Mouse (Mus musculus) forebrain, embryonic 11.5 days (tissue): ENCODE measurements at regions not wholly inside any gene's neighbourhood (a gene's known extent, or its start where the extent isn't known, plus 50 kb on each side); places are given as distances from the start of the nearest gene placed in this dataset.
"Not testable (repeated sequence)": the region's sequence is repeated elsewhere in the genome, so short reads cannot be mapped to it uniquely, and the experiment has no call there.

Source experiments
- ATAC-seq: fragments of 200-750 bp; cut with Nextera tagmentation; replicated peaks from 2 replicates; pipeline ENCODE4 v1.8.0; 2017; ENCODE audit warnings: moderate TSS enrichment; ENCODE audit not compliant: low FRiP score
- DNase-seq: peaks from one replicate; pipeline ENCODE4 v3.0.0-alpha.2; 2017; ENCODE audit warnings: low spot score
- H3K27ac ChIP-seq: fragments of 300-500 bp; sonication (generic); 2 replicates; pipeline ENCODE4 v1.5.1; 2014; ENCODE audit warnings: low read depth, low read length
- H3K27me3 ChIP-seq: fragments of 300-500 bp; sonication (generic); 2 replicates; pipeline ENCODE4 v1.6.1; 2014; ENCODE audit warnings: mild to moderate bottlenecking, low read length, mixed read lengths; ENCODE audit not compliant: control insufficient read depth, insufficient read depth
- H3K36me3 ChIP-seq: fragments of 300-500 bp; sonication (generic); 2 replicates; pipeline ENCODE4 v1.6.1; 2014; ENCODE audit warnings: mild to moderate bottlenecking, low read length, moderate library complexity, mixed read lengths; ENCODE audit not compliant: control insufficient read depth, insufficient read depth
- H3K4me1 ChIP-seq: fragments of 300-500 bp; sonication (generic); replicated peaks from 2 replicates; pipeline ENCODE4 v1.6.1; 2014; ENCODE audit warnings: low read length, mixed read lengths; ENCODE audit not compliant: control insufficient read depth, insufficient read depth
- H3K4me2 ChIP-seq: fragments of 300-500 bp; sonication (generic); 2 replicates; pipeline ENCODE4 v1.6.1; 2014; ENCODE audit warnings: low read depth, mild to moderate bottlenecking, low read length, moderate library complexity, mixed read lengths; ENCODE audit not compliant: severe bottlenecking
- H3K4me3 ChIP-seq: fragments of 300-500 bp; sonication (generic); 2 replicates; pipeline ENCODE4 v1.5.1; 2014; ENCODE audit warnings: low read depth, low read length
- H3K9ac ChIP-seq: fragments of 300-500 bp; sonication (generic); 2 replicates; pipeline ENCODE4 v1.6.1; 2014; ENCODE audit warnings: low read length
- H3K9me3 ChIP-seq: fragments of 300-500 bp; sonication (generic); 2 replicates; pipeline ENCODE4 v1.6.1; 2016; ENCODE audit warnings: low read length, mixed read lengths; ENCODE audit not compliant: control insufficient read depth
- WGBS: fragments of 180-500 bp; shearing (Covaris S2); extraction: QIAGEN DNeasy Blood & Tissue Kit; methylation state at CpG from one replicate; pipeline ENCODE4 v1.1.7; 2014; 5-methylcytosine and 5-hydroxymethylcytosine counted together

DNA sequence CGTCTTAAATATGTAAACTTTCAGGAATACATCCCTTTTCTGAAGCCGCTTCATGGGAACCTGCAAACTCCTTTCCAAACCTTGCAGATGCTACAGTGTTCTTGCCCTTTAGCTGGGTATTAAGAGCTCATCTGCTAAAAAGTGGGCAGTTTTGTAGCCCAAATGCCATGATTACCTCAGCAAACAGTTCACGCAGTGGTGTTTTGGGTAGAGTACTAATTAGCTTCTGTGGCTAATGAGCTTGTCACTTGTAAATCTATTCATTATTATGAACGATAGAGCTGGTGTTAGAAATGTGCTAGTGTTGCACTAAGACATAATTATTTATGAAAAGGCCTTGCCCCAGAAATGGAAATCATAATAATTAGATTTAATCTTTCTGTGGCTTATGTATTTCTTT lies 506.1 kb upstream of the Ccng1 start:
- H3K27ac ChIP-seq: no peak overlapping the region
- no peak overlapping the region for H3K4me2 ChIP-seq
- no peaks in the 10 kb centered on the region for H3K27me3 ChIP-seq
- 70% methylated on average over 4 of the region's 4 CpGs for WGBS
- no peaks in the 10 kb centered on the region for H3K36me3 ChIP-seq
- ATAC-seq: peak; percentile 39; the same call in 1 of the 2 replicates
- no peak for DNase-seq
- no peaks in the 10 kb centered on the region for H3K4me1 ChIP-seq
- H3K9me3 ChIP-seq: no peaks in the 10 kb centered on the region
- H3K9ac ChIP-seq: no peak overlapping the region
- no peak overlapping the region for H3K4me3 ChIP-seq

- Histone ChIP-seq H3K27me3 (no peaks in the 10 kb centered on the region), H3K4me3 (no peak overlapping the region), H3K9me3 (no peaks in the 10 kb centered on the region), H3K4me2 (no peak overlapping the region), H3K27ac (no peak overlapping the region), H3K4me1 (no peaks in the 10 kb centered on the region), H3K9ac (no peak overlapping the region), H3K36me3 (no peaks in the 10 kb centered on the region)
- WGBS: 83% methylated on average over 18 of the region's 18 CpGs
- DNase-seq (no peak), ATAC-seq (no peak)
These were observed 505.0 kb upstream of the Ccng1 start for GRCm38 (mm10) chr11:41259915-41260619.

DNA sequence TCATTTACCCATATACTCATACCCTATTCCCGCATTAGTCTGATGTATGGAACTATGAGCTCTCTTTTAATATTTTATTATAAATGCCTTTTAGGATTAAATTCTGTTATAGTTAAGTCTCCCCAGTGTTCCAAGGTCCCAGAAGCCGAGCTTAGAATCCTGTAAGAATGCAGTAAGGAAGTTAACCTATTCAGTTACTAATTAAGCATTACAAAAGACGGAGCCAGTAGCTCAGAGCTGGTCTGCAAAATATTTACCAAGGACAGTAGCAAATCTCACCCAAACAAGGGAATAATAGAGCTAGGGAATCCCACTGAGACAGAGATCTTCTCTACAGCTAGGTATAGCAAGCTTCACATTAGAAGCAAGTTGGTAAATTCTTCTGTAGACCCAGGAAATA lies 459.4 kb upstream of the Ccng1 start:
- H3K27me3 ChIP-seq, H3K27ac ChIP-seq, H3K4me1 ChIP-seq, H3K4me3 ChIP-seq, H3K9me3 ChIP-seq, H3K36me3 ChIP-seq, DNase-seq, ATAC-seq, H3K9ac ChIP-seq, H3K4me2 ChIP-seq: not testable (repeated sequence)
- WGBS: 35% methylated on average over 3 of the region's 3 CpGs

DNA sequence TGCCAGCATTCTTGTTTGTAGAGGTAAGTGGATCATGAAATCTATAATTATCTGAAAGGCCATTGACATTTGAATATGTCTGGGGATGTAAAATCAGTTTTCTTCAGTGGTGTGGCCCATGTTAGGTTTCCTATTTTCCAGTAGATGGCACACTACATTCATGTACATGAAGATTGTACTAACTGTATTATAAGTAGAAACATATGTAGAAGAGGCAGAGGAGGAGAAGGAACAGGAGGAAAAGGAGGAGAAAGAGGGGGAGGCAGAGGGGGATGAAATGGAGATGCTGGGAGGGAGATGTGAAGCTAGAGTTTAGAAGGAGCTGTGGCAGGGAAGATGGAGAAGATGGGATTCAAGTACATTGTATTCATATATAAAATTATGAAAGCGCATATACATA lies 447.1 kb upstream of the Ccng1 start:
- DNase-seq (no peak), ATAC-seq (0 out of 2 replicates have a peak, but pooled peaks have one; percentile 24)
- Histone ChIP-seq H3K9ac (no peak overlapping the region), H3K36me3 (no peaks in the 10 kb centered on the region), H3K27ac (no peak overlapping the region), H3K4me3 (no peak overlapping the region), H3K4me1 (no peaks in the 10 kb centered on the region), H3K9me3 (no peaks in the 10 kb centered on the region), H3K27me3 (no peaks in the 10 kb centered on the region), H3K4me2 (no peak overlapping the region)
- WGBS: 91% methylated on average over 1 of the region's 1 CpGs

DNA sequence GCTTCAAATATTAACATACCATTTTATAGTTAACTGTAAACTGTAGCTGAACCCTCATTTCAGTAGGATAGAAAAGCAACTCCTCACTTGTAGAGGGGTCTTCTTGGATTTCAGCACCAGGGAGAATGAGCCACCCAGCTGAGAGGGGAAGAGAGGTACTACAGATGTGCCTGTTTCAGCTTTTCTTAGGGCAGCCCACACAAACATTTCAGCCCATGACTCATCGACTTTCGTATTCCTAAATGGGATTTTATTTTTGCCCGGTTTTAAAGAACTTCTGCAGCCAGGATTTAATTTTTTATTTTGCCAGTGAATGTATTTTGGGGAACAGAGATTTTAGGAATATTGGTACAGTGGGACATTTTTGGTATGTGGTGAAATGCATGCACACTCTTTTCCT lies 438.9 kb upstream of the Ccng1 start:
- ATAC-seq (no peak), DNase-seq (no peak)
- Histone ChIP-seq H3K4me2 (no peak overlapping the region), H3K9me3 (no peaks in the 10 kb centered on the region), H3K27me3 (no peaks in the 10 kb centered on the region), H3K27ac (no peak overlapping the region), H3K9ac (no peak overlapping the region), H3K36me3 (no peaks in the 10 kb centered on the region), H3K4me3 (no peak overlapping the region), H3K4me1 (no peaks in the 10 kb centered on the region)
- 85% methylated on average over 3 of the region's 3 CpGs for WGBS

- 15% methylated on average over 2 of the region's 2 CpGs for WGBS
- Histone ChIP-seq H3K9me3 (no peaks in the 10 kb centered on the region), H3K27me3 (no peaks in the 10 kb centered on the region), H3K4me3 (no peak overlapping the region), H3K4me1 (peaks cover 3% of the 10 kb centered on the region), H3K27ac (peak overlapping the region; percentile 32; the same call in 1 of the 2 replicates), H3K36me3 (no peaks in the 10 kb centered on the region), H3K4me2 (no peak overlapping the region), H3K9ac (no peak overlapping the region; the same call in 1 of the 2 replicates)
- DNase-seq (no peak), ATAC-seq (peak; percentile 84)
These were observed 405.5 kb upstream of the Ccng1 start for GRCm38 (mm10) chr11:41160492-41161175.

- Histone ChIP-seq H3K27me3 (no peaks in the 10 kb centered on the region), H3K4me1 (peaks cover 3% of the 10 kb centered on the region), H3K27ac (no peak overlapping the region), H3K4me2 (no peak overlapping the region), H3K9ac (no peak overlapping the region), H3K4me3 (no peak overlapping the region), H3K9me3 (no peaks in the 10 kb centered on the region), H3K36me3 (no peaks in the 10 kb centered on the region)
- no peak for DNase-seq
- no peak for ATAC-seq
- 92% methylated on average over 1 of the region's 1 CpGs for WGBS
These were observed 404.8 kb upstream of the Ccng1 start for GRCm38 (mm10) chr11:41159927-41160326.

DNA sequence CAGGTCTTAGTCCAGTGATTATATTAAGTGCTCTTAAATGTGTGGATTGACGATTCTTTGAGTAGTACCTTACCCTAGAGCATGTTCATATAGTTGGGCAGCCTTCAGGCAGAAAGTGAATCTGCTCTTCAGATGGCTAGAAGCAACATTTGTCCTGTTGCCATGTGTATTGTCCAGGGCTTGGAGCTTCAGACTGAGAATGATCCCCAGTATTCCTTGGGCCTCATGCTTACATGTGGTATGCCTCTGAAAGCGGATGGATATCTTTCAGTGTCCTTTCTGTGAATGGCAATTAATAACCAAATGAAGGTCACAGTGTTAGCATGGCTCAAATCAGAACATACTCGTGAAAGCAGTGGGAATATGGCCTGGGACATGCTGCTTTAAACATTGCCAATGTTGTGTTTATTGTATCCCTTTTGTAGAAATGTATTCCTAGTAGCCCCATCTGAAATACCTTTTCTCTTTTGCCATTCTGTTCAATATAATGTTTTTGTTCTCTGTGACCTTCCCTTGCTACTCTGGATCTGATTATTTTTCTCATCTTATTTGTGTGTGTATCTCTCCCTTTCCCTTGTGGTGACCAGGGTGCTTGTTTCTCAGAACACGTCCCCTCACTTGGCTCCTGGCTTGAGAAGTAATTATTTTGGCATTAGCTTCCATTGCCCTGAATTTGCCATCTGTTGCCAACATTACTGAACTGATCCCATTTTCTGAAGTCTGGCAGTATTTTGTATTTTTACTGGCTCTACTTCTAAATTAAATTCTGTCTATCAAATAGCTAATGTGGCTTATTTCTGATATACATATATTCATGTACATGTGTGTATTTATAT lies 403.9 kb upstream of the Ccng1 start:
- Histone ChIP-seq H3K4me2 (no peak overlapping the region), H3K4me1 (peaks cover 3% of the 10 kb centered on the region), H3K4me3 (no peak overlapping the region), H3K36me3 (no peaks in the 10 kb centered on the region), H3K27me3 (no peaks in the 10 kb centered on the region), H3K9ac (no peak overlapping the region), H3K27ac (no peak overlapping the region), H3K9me3 (no peaks in the 10 kb centered on the region)
- DNase-seq (no peak), ATAC-seq (no peak)
- WGBS: 81% methylated on average over 4 of the region's 4 CpGs
